Mouse (Mus musculus) left cerebral cortex, postnatal 36 days (tissue): Measurements from ENCODE around the gene Trappc2l. TPM values are rescaled to one million over a fixed set of nuclear protein-coding genes. Genes with fewer than 3 reads are reported as not detected.
"Not testable (repeated sequence)": the region's sequence is repeated elsewhere in the genome, so short reads cannot be mapped to it uniquely, and the experiment has no call there.

Experiments used
- DNase-seq, 2 experiments: peaks; one replicate each; pipeline ENCODE4 v3.0.0; 2021 to 2022; ENCODE audit warnings: low spot score in 2 of 2, mixed read lengths in 1 of 2
- intact Hi-C: fragments of 180-260 bp; cut with DNase I; formaldehyde crosslinking; loops from one replicate; pipeline ENCODE4 v1.15.1; 2025
- total RNA-seq, 2 experiments: library from RNA; stranded (reverse); gene quantifications; 2 replicates each; pipeline ENCODE4 v1.2.3; 2021

Gene Trappc2l
- total RNA-seq: 10 to 100 TPM; 78.7 to 84.5 TPM

DNA sequence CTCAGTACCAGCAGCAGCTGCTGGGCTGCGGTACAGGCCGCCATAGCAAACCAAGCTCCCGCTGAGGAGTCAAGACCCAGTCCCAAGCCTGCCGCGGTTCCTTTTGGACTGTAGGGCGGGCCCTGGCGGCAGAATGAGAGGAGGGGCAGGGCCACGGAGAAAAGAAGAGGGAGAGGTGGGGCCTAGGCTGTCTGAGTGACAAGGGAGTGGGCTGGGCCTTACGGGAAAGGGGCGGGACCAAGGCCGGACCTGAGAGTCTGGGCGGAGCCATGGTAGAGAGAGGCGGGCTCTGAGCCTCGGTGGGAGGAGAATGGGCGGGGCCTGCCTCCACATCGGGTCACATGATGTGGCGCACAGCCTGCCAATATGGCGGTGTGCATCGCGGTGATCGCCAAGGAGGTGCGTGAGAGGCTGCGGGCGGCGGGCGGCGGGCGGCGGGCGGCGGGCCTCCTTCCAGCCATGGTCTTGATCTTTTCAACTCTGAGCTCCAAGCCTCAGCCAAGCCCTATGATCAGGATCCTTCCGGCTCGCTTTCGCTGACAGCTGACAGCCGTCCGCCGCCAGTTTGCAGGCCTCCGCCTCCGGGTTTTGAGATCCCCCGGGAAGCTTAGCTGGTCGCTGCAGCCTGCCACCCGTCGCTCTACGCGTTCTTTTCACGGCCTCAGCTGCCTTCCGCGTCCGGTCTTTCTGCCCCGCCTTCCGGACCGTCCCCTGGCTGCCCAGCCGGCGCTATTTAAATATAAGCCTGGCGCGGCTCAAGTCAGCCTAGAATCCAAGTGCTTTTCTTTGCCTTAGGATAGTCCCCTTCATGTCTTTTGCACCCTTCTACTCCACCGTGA is at the start of gene Trappc2l, which contains the start of gene Galns:
Gene Trappc2l (plus strand): TSS at position 346 of the 839 bp plus-strand sequence.
Gene Galns (minus strand): TSS at position 169 of the 839 bp plus-strand sequence.
- DNase-seq: peak; percentile 91 to 92
- intact Hi-C loops: no loop called here

GRCm38 (mm10) chr8:122564363-122565352 is 46.8 kb upstream of the Trappc2l start:
- no peak for DNase-seq
- intact Hi-C loops: no loop called here

- intact Hi-C loops: no loop called here
- no peak for DNase-seq
These were observed 44.7 kb upstream of the Trappc2l start for GRCm38 (mm10) chr8:122566766-122567165.

DNA sequence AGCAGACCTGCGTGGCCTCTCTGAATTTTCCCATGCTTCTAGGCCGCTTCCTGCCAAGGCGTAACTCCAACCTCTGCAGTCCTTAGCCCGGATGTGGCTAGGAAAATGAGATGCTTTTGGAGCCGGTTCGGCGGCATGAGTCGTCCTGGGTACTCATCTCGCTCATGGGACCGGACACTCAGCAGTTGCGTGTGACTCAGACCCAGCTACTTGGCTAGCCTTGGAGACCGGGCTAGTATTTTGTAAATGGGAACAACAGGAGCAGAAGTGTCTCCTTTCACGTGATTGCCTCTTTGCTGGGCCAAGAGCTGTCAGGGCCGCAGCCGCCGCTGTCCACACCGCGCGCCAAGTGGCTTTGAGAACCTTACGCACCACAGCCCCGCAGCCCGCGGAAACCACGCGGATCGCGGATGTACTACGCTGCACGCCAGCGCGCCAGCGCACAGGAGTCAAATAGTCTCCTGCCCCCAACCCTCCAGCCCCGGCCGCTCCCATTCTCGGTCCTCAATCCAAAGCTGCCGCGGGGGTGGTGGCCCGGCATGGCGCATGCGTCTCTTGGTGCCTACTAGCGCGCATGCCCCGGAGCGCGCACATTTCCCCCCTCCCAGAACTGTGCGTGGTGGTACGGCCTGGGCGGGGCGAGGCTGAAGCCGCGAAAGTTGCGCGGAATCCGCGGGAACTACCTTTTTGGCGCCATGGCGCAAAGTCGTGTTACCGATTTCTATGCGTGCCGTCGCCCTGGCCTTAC is 43.9 kb upstream of the Trappc2l start, which contains the start of gene Cdt1:
Gene Cdt1 (plus strand): TSS at position 655 of the 748 bp plus-strand sequence.
- intact Hi-C loops: no loop called here
- DNase-seq: peak; percentile 94 to 96

GRCm38 (mm10) chr8:122568109-122568504 is 43.3 kb upstream of the Trappc2l start:
- intact Hi-C loops: no loop called here
- DNase-seq: no peak

GRCm38 (mm10) chr8:122568881-122569309 is 42.5 kb upstream of the Trappc2l start:
- intact Hi-C loops: no loop called here

GRCm38 (mm10) chr8:122569329-122569728 is 42.1 kb upstream of the Trappc2l start:
- DNase-seq: no peak
- intact Hi-C loops: no loop called here

More at GRCm38 (mm10) chr8:122568881-122569309, 42.5 kb upstream of the Trappc2l start:
- no peak for DNase-seq

GRCm38 (mm10) chr8:122569996-122570395 is 41.4 kb upstream of the Trappc2l start:
- intact Hi-C loops: no loop called here
- DNase-seq: no peak

DNA sequence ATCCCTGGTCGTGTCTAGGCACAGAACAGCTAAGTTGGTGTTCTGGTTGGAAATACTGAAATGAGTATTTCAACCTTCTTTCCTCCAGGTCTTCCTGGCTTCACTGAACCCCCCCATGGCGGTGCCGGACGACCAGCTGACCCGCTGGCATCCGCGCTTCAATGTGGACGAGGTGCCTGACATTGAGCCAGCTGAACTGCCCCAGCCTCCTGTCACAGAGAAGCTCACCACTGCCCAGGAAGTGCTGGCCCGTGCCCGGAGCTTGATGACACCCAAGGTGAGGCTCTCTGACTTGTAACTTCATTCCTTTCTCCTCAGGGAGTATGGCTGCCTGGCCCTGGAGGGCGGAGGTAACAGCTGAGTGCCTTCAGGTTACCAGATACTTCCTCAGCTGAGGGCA is 40.3 kb upstream of the Trappc2l start:
- intact Hi-C loops: no loop called here
- DNase-seq: no peak

- intact Hi-C loops: no loop called here
- no peak for DNase-seq
These were observed 39.6 kb upstream of the Trappc2l start for GRCm38 (mm10) chr8:122571750-122572267.

DNA sequence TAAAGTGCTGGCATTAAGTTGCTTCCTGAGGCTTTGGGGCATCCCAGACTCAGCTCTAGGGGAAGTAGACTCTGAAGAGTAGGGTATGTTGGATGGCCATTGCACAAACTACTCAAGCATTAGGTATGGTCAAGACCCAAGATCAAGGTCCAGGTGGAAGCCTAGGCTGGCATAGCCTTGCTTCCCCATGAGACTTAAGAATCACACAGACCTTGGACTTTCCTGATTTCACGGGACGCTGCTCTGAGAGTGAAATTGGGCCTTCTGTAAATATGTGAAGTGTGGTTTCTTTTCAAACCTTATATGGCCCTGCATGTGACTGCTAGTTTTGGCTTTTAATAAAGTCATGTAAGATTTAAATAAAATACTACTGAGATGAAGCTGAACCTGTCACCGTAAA is 38.7 kb upstream of the Trappc2l start:
- no peak for DNase-seq
- intact Hi-C loops: no loop called here

GRCm38 (mm10) chr8:122573176-122573575 is 38.3 kb upstream of the Trappc2l start:
- intact Hi-C loops, DNase-seq: not testable (repeated sequence)

DNA sequence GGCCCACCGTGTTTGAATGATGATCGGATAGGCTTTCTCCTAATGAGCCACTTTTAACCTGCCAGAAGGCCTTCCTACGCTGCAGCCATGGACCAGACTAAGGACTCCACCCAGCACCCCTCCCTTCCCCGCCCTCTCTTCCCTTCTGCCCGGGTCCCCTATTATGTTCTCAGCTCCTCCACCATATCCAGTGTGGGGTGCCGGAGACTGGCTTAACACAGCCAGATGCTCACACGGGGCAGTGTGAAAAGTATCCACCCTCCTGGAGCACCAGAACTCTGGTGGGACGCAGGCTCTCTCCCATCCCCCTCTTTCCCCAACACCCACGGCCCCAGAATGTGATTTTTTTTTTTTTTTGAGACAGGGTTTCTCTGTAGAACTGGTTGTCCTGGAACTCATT is 37.9 kb upstream of the Trappc2l start:
- intact Hi-C loops: no loop called here
- no peak for DNase-seq

- no peak for DNase-seq
- intact Hi-C loops: no loop called here
These were observed 37.2 kb upstream of the Trappc2l start for GRCm38 (mm10) chr8:122574264-122574663.

DNA sequence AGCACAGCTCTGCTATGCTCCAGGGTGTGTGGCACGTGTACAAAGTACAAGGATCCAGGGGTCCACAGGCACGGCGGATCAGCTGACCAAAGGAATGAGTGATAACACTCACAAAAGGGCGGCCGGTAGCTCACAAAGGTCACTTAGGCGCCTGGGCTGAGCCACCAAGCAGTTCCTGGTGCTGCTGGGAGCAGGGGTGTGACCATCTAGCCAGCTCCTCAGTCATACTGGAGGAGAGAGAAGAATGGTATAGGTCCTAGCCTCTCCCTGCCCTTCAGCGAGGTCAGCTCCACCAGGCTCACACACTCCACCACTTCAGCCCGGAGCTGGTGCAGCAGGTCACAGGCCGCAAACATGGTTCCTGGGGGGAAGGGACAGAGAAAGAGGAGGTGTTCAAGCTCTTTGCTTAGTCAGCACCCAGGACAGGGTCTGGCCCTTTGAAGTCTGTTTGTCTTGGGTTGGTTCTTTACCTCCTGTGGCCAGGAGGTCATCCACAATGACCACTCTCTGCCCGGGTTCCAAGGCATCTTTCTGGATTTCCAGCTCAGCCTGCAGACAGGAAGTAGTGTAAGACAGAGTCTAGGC is 36.7 kb upstream of the Trappc2l start:
- DNase-seq: no peak
- intact Hi-C loops: no loop called here

DNA sequence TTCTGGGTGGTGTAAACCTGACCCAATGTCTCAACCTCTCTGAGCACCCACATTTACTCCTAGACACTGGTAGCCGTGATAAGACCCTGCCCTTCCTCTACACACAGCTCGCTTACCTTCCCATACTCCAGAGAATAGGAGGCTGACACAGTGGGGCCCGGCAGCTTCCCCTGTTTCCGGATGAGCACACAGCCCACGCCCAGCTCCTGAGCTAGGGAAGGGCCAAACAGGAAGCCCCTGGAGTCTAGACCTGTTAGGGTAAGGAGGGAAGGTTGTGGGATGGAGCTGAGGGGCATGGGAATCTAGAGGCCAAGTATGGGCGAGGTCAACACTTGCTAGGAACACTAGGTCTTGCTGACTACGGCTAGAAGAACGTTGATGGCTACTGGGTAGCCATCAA is 36.2 kb upstream of the Trappc2l start:
- DNase-seq: no peak
- intact Hi-C loops: no loop called here

GRCm38 (mm10) chr8:122575735-122576647 is 35.4 kb upstream of the Trappc2l start:
- no peak for DNase-seq
- intact Hi-C loops: no loop called here

DNA sequence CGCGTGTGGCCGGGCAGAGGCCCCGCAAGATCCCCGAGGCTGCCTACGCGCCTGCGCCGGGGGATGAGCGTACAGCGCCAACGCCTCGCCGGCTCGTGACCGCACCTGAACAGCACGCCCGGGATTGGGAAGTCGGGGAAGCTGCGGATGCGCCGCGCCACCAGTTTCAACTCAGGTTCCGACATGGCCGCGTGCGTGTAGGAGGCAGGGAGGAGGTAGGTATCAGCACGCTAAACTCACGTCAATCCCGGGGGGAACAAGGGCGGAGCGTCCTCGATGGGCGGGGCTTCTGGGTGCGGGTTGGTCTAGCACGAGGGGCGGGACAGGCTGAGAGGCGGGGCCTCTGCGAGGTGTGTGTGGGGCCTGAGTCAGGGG is 34.8 kb upstream of the Trappc2l start, which contains the start of gene Aprt:
Gene Aprt (minus strand): TSS at position 262 of the 375 bp plus-strand sequence.
- peak; percentile 91 for DNase-seq
- intact Hi-C loops: no loop called here
